Mouse (Mus musculus) myocyte (in vitro differentiated cells): Measurements from ENCODE around the gene Pygm.

Source experiments
- CEBPB ChIP-seq: IDR thresholded peaks from 2 replicates; pipeline ENCODE4 v1.6.1; 2011; ENCODE audit warnings: mild to moderate bottlenecking, moderate library complexity; ENCODE audit not compliant: poor library complexity, insufficient read depth, severe bottlenecking
- E2F4 ChIP-seq: IDR thresholded peaks from one replicate; pipeline ENCODE4 v1.6.1; 2011; ENCODE audit warnings: mild to moderate bottlenecking, control low read depth, moderate library complexity; ENCODE audit not compliant: insufficient read depth
- MAX ChIP-seq: IDR thresholded peaks from one replicate; pipeline ENCODE4 v1.6.1; 2011; ENCODE audit warnings: low read depth, mild to moderate bottlenecking, control low read depth
- MYOD1 ChIP-seq, 3 experiments: IDR thresholded peaks; one replicate each; pipeline ENCODE4 v1.6.1; 2011; ENCODE audit warnings: control low read depth in 2 of 3, low read depth in 2 of 3, mild to moderate bottlenecking in 2 of 3, moderate library complexity in 1 of 3; ENCODE audit not compliant: insufficient read length in 2 of 3, control insufficient read depth in 1 of 3
- MYOG ChIP-seq, 3 experiments: IDR thresholded peaks; one replicate each; pipeline ENCODE4 v1.6.1; 2011; ENCODE audit warnings: control low read depth in 2 of 3, low read depth in 2 of 3, mild to moderate bottlenecking in 2 of 3; ENCODE audit not compliant: insufficient read length in 2 of 3, control insufficient read depth in 1 of 3, insufficient read depth in 1 of 3
- POLR2A ChIP-seq: IDR thresholded peaks from one replicate; pipeline ENCODE4 v1.6.1; 2011; ENCODE audit warnings: low read depth, mild to moderate bottlenecking, control low read depth, moderate library complexity; ENCODE audit not compliant: insufficient read length
- POLR2AphosphoS2 ChIP-seq: IDR thresholded peaks from one replicate; pipeline ENCODE4 v1.6.1; 2011; ENCODE audit warnings: low read depth, control low read depth; ENCODE audit not compliant: insufficient read length
- REST ChIP-seq: IDR thresholded peaks from one replicate; pipeline ENCODE4 v1.6.1; 2011; ENCODE audit warnings: mild to moderate bottlenecking, control low read depth, moderate library complexity; ENCODE audit not compliant: insufficient read depth, insufficient read length
- SRF ChIP-seq: IDR thresholded peaks from one replicate; pipeline ENCODE4 v1.6.1; 2011; ENCODE audit warnings: low read depth; ENCODE audit not compliant: control insufficient read depth, insufficient read length
- TCF12 ChIP-seq: IDR thresholded peaks from one replicate; pipeline ENCODE4 v1.6.1; 2011; ENCODE audit warnings: mild to moderate bottlenecking, control low read depth; ENCODE audit not compliant: poor library complexity, insufficient read depth, severe bottlenecking
- TCF3 ChIP-seq: IDR thresholded peaks from one replicate; pipeline ENCODE4 v1.6.1; 2011; ENCODE audit warnings: low read depth, control low read depth; ENCODE audit not compliant: insufficient read length
- USF1 ChIP-seq: IDR thresholded peaks from one replicate; pipeline ENCODE4 v1.6.1; 2011; ENCODE audit warnings: low read depth, mild to moderate bottlenecking, control low read depth, moderate library complexity

- TF ChIP-seq POLR2A (no peak), TCF12 (no peak), POLR2AphosphoS2 (no peak), CEBPB (no peak), SRF (no peak), MYOG (IDR thresholded peaks at IDR 0.05; ENCODE audit: control insufficient read depth in 1 of 3, insufficient read depth in 1 of 3, insufficient read length in 2 of 3, low read depth in 2 of 3) (no peak), E2F4 (no peak), USF1 (no peak), TCF3 (no peak), MAX (no peak), MYOD1 (IDR thresholded peaks at IDR 0.05; ENCODE audit: control insufficient read depth in 1 of 3, insufficient read length in 2 of 3, low read depth in 2 of 3) (no peak), REST (no peak)
Measured at GRCm38 (mm10) chr19:6405433-6405832, 21.2 kb downstream of the Pygm start.
